Mouse (Mus musculus): Measurements from ENCODE around the gene Gm11099.

Gm11099 gene

DNA sequence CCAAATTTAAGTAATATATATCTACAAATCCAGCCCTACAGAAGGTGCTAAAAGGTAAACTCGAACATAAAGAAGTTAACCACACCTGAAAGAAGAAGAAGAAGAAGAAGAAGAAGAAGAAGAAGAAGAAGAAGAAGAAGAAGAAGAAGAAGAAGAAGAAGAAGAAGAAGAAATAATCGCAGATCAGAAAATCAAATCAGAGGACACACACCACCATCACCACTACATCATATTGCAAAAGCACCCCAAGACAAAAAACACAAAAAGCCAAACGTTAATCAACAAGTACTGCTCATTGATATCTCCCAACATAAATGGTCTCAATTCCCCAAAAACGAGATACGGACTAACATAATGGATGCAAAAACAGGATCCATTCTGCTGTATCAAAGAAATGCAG lies at the start of gene Gm11099:
Gene Gm11099, plus strand, starts transcription at position 301 of the 400 bp plus-strand sequence.
- no peak for DNase-seq

- DNase-seq = no peak
Observed at GRCm38 (mm10) chr2:58812941-58813340, 46.3 kb upstream of the Gm11099 start.

DNA sequence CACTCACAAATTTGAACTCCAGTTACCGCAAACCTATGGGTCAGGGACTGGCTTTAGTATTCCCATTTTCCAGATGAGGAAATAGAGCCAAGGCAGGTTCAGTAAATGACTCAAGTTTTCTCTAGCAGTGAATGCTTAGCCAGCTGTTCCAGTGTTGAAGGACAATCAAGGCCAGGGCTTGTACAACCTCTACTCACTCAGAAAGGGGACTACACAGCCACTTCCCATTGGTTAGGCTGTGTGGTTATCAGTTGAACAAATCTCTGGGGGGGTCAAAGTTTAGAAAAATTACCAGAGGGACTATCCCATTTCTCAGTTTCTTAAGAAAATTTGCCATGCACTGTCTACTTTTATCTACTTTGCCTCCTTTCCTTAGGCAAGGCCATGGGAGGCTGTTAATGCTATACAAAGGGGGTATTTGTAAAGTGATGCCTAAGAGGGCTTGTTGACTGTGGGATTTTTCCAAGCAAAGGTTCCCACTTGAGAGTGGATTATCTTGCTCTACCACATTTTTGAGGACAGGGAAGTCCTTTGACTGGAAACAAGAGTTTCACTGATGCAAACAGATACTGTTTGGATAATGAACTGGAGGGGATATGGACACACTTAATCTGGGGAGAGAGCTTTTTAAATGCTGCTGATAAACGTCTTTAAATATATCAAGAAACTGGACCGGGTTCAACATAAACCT lies 30.2 kb upstream of the Gm11099 start:
- no peak for DNase-seq

GRCm38 (mm10) chr2:58829981-58830742 lies 29.1 kb upstream of the Gm11099 start:
- DNase-seq = no peak

DNA sequence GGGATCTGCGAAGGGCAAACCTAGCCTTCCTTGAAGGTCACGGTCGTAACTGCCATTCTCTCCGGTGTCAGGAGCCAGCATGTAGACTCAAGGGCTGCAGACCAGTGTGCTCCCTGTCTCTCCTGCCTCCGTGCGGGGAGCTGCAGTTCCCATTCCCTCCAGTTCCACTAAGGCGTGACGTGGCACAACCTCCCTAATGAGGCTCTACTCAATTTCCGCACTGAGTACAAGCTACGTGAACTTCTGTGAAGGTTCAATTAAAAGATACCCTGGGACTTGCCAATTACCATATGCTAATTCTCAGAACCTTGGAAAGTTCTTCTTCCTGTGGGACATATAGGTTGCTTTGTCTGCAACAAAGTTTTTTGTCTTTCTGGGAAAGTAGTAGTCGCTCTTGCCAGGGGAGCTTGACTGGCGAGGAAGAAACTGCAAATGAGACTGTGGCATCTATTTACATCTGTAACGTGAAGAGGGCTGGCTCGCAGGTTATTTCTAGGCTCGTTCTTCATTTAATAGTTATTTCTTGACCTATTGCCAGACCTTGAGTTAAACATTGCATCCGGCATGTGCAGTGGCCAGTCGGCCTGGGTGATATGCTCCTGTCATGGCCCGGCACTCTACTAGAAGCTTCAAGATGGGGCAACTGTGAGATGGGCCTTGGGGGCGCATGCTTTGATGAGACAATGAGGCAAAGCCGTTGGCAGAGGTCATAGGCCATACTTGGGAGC lies 26.8 kb upstream of the Gm11099 start:
- no peak for DNase-seq

GRCm38 (mm10) chr2:58841021-58841420 lies 18.2 kb upstream of the Gm11099 start:
- DNase-seq = peak; percentile 14

GRCm38 (mm10) chr2:58842443-58842842 lies 16.8 kb upstream of the Gm11099 start:
- no peak for DNase-seq

- no peak for DNase-seq
Observed at GRCm38 (mm10) chr2:58844499-58844898, 14.7 kb upstream of the Gm11099 start.

DNA sequence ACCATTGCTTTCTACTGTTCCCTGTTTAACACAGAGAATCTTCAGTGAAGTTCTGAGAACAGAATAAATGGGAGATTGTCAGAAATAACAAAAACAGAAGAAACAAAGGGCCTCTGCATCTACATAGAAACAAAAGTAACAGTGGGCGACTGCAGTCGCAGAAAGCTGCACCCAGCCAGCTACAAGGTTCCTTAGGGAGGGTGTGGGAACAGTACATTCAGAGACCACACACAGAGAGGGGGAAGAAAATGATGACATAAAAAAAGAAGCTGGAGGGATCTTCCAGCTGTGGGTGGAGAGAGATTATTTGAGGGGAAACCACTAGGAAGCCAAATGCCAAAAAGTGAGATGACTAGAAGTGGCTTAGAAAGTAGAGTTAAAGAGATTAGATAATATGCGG lies 20.6 kb downstream of the Gm11099 start:
- no peak for DNase-seq

DNA sequence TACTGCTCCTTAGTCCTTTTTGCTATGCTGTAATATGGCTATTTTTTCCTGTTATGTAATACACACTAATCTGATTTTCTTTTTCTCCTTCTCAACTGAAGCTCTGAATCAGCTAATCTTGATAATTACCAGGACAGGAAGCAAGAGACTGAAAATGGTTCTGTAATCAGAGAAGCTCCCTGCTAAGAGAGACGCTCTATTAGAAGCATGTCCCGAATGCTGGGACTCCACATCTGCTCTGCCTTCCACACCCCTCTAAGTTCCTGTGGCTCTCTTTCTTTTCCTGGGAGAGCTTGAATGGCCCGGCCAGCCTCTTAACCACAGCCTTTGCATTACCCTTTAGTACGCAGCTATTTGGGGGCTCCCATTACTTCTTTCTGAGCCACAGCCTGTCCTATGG lies 45.8 kb downstream of the Gm11099 start:
- no peak for DNase-seq

DNA sequence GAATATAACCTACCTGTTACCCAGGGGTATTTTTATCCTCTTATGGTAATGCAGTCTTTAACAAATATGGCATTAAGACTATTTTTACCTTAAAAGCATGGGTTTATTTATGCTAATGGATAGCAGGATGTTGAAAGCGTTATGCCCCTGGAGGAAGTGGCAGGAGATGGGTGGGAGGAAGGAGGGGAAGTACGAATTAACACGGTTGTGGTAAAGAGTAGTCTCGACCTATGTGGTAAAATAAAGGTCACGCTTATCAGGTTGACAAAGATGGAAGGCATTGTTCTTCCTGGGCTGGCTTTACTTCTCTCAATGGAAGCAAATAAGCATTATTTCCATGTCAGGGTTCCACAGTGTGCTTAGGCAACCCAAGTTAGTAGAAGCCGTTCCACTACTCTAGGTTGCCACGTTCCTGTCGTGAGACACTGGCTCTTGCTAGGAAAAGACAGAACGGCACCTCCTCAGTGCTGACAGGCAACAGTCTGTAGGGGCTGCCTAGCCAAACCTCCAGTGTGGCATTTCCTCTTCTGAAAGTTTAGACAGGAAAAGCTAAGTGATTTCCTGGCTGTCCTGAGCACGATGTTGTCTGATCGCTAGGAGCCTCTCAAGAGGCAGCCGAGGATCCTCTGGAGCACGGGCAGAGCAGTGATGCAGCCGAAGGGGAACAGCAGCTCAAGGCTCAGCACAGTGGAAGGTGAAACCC lies 47.7 kb downstream of the Gm11099 start:
- no peak for DNase-seq

DNA sequence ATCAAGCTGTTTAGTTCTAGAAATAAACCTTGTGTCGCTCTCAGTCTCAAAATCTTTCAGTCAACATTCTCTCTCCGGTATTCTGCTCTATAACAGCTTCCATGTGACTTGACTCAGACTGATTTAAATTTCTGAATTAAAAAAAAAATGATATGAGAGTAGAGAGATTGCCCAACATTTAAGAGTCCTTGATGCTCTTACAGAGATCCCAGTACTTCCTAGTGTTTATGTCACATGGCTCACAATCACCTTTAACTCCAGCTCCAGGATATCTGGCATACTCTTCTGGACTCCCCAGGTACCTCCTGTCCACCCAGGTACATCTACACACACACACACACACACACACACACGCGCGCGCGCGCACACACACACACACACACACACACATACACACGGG lies 53.1 kb downstream of the Gm11099 start:
- no peak for DNase-seq

- no peak for DNase-seq
Observed at GRCm38 (mm10) chr2:58918351-58918750, 59.1 kb downstream of the Gm11099 start.

DNA sequence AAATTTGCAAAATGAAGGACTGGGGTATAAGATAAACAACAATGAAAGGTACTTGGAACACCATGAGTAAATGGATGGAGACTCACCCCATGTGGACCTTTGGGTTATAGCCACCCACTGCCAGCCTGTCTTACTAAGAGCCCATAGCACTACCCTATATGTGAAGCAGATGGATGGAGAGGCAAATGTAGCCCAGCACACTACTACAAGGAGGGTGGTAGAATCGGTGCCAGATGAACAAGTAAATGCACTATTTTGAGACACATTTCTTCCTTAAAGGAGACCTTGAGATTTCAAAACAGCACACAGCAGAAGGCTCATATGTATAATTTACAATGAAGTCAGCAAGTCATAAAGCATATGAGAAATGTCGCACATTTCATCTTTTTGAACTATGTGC lies 66.3 kb downstream of the Gm11099 start:
- no peak for DNase-seq

DNA sequence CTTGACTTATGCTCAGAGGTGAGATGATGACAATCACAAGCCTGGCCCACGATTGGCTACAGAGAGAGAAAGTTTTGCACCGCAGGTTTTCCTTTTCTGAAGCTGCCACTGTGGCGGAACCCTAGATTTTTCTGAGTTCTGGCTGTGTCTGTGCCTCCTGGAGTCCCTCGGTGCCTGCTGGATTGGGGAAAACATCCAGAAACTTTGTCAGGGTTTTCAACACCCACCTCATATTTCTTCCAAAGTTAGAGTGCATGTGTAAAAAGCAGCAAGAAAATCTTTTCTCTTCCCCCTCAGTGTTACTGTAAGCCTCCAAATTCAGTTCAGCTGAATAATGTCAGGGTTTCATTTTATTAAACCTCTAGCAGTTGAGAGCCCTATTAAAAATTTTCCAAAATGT lies 82.1 kb downstream of the Gm11099 start:
- DNase-seq = no peak

GRCm38 (mm10) chr2:58948796-58949195 lies 89.6 kb downstream of the Gm11099 start:
- DNase-seq = no peak

- DNase-seq = no peak
Observed at GRCm38 (mm10) chr2:58952101-58952500, 92.9 kb downstream of the Gm11099 start.

DNA sequence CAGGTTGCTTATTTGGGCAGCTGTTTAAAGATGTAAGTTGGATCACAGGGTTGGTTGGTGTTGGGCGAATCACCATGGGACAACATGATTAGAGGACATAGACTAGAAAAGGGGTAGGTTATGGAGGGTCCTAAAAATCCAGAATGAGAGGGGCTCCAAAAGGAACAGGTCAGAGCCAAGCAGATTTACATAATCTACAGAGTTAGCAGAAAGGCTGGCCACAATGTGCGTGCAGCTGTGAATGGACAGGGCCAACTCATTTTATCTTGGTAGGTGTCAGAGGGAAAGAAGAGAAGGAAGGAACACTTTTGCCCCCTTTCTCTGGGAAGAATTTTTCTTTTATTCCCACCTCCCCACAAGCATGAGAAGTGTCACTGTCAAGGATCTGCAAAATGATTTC lies 97.1 kb downstream of the Gm11099 start:
- no peak for DNase-seq

GRCm38 (mm10) chr2:58956770-58957300 lies 97.6 kb downstream of the Gm11099 start:
- no peak for DNase-seq

Data from layer of hippocampus, adult 9-11 months (tissue).